Mouse (Mus musculus) liver, embryonic 14.5 days (tissue): ENCODE data around the gene Rnf180. TPM values are rescaled to one million over a fixed set of nuclear protein-coding genes. Genes with fewer than 3 reads are reported as not detected.
A peak's percentile ranks its signal among the peaks of the same experiment; 100 is the strongest.

ENCODE experiments used
- ATAC-seq: fragments of 200-750 bp; cut with Nextera tagmentation; 2 replicates; pipeline ENCODE4 v1.8.0; 2017; ENCODE audit warnings: moderate number of reproducible peaks, mild to moderate bottlenecking, moderate library complexity; ENCODE audit not compliant: insufficient read depth
- DNase-seq, 3 experiments: peaks; one replicate each; pipeline ENCODE4 v3.0.0-alpha.2; 2012 to 2013; ENCODE audit warnings: low read depth in 3 of 3, low spot score in 3 of 3
- H3K27ac ChIP-seq: fragments of 300-500 bp; sonication (generic); 2 replicates; pipeline ENCODE4 v1.5.1; 2014; ENCODE audit warnings: moderate library complexity, mild to moderate bottlenecking, control low read depth, inconsistent platforms
- H3K27me3 ChIP-seq: fragments of 300-500 bp; sonication (generic); 2 replicates; pipeline ENCODE4 v1.6.1; 2014; ENCODE audit warnings: mild to moderate bottlenecking, low read length, moderate library complexity; ENCODE audit not compliant: control insufficient read depth, insufficient read depth
- H3K36me3 ChIP-seq: fragments of 300-500 bp; sonication (generic); replicated peaks from 2 replicates; pipeline ENCODE4 v1.6.1; 2014; ENCODE audit warnings: low read depth; ENCODE audit not compliant: control insufficient read depth, insufficient read depth
- H3K4me1 ChIP-seq, 2 experiments: fragments of 200-500 bp in 1 of 2; fragments of 300-500 bp in 1 of 2; sonication (generic) in 1 of 2; replicated peaks; 2 replicates each; pipeline ENCODE4 v1.6.1; 2012 to 2014; ENCODE audit warnings: antibody characterized with exemption in 1 of 2, inconsistent platforms in 1 of 2, low read length in 1 of 2; ENCODE audit not compliant: control insufficient read depth in 2 of 2, insufficient read depth in 2 of 2
- H3K4me2 ChIP-seq: fragments of 300-500 bp; sonication (generic); 2 replicates; pipeline ENCODE4 v1.6.1; 2014; ENCODE audit warnings: low read depth, mild to moderate bottlenecking, control low read depth, moderate library complexity
- H3K4me3 ChIP-seq, 2 experiments: fragments of 200-500 bp in 1 of 2; fragments of 300-500 bp in 1 of 2; sonication (generic) in 1 of 2; 2 replicates each; pipeline ENCODE4 v1.5.1; 2012 to 2014; ENCODE audit warnings: low read depth in 2 of 2, low read length in 2 of 2, mild to moderate bottlenecking in 2 of 2, control low read depth in 1 of 2, inconsistent platforms in 1 of 2, moderate library complexity in 1 of 2; ENCODE audit not compliant: insufficient read depth in 1 of 2
- H3K9ac ChIP-seq: fragments of 300-500 bp; sonication (generic); replicated peaks from 2 replicates; pipeline ENCODE4 v1.6.1; 2014; ENCODE audit warnings: mild to moderate bottlenecking, control low read depth, moderate library complexity
- H3K9me3 ChIP-seq: fragments of 300-500 bp; sonication (generic); 2 replicates; pipeline ENCODE4 v1.6.1; 2016; ENCODE audit warnings: low read length, mixed read lengths; ENCODE audit not compliant: control insufficient read depth
- CTCF ChIP-seq: IDR thresholded peaks from 2 replicates; pipeline ENCODE4 v1.5.1; 2016; ENCODE audit warnings: antibody characterized with exemption, low read depth, control low read depth
- EP300 ChIP-seq: IDR thresholded peaks from 2 replicates; pipeline ENCODE4 v1.6.1; 2016; ENCODE audit warnings: antibody characterized with exemption, low read depth
- WGBS: fragments of 180-500 bp; shearing (Covaris S2); extraction: QIAGEN DNeasy Blood & Tissue Kit; methylation state at CpG from one replicate; pipeline ENCODE4 v1.1.7; 2014; ENCODE audit not compliant: insufficient replicate concordance; 5-methylcytosine and 5-hydroxymethylcytosine counted together
- polyA plus RNA-seq, 2 experiments: library from polyadenylated mRNA; depleted of rRNA in 1 of 2; stranded (reverse) in 1 of 2; unstranded in 1 of 2; fragments of >200 nt; fragmentation: Nextera tagmentation in 1 of 2; extraction: Ambion mirVana in 1 of 2; gene quantifications; 2 replicates each; pipeline versions ENCODE4 v1.2.1 to v1.2.3; 2012 to 2014

Rnf180 gene
- polyA plus RNA-seq (2012; rRNA removed): 0.22 and 0.35 TPM in 2 replicates
- polyA plus RNA-seq (2014; fragmentation: Nextera tagmentation; extraction: Ambion mirVana): 0.39 and 0.76 TPM in 2 replicates

- WGBS: 37% methylated on average over 11 of the region's 11 CpGs
- Histone ChIP-seq H3K9ac (no peak within 1 kb of the TSS), H3K4me3 (peak within 1 kb of the TSS; percentile 33 to 60), H3K4me2 (peak within 1 kb of the TSS; percentile 67), H3K36me3 (no peaks in the 10 kb centered on the region), H3K27me3 (peaks cover 14% of the 10 kb centered on the region), H3K27ac (no peak within 1 kb of the TSS), H3K4me1 (peaks cover 0 to 2% of the 10 kb centered on the region in 2 experiments; a peak in 1 of 4 replicates), H3K9me3 (no peaks in the 10 kb centered on the region)
- no peak for ATAC-seq
- DNase-seq: no peak
- TF ChIP-seq CTCF (no peak), EP300 (no peak)
These were observed at the start of gene Rnf180 for GRCm38 (mm10) chr13:105294715-105295114. Gene Rnf180, minus strand, starts transcription at chr13:105294815.

- Histone ChIP-seq H3K4me2 (no peak overlapping the region), H3K27ac (no peak overlapping the region), H3K27me3 (no peaks in the 10 kb centered on the region), H3K9ac (no peak overlapping the region), H3K36me3 (no peaks in the 10 kb centered on the region), H3K4me1 (no peaks in the 10 kb centered on the region), H3K4me3 (no peak overlapping the region), H3K9me3 (no peaks in the 10 kb centered on the region)
- DNase-seq: no peak
- WGBS: 52% methylated on average over 5 of the region's 5 CpGs
- no peak for ATAC-seq
- TF ChIP-seq CTCF: no peak
- no peak for TF ChIP-seq EP300
These were observed 36.8 kb upstream of the Rnf180 start for GRCm38 (mm10) chr13:105331199-105331968.

- no peak overlapping the region for H3K4me3 ChIP-seq
- TF ChIP-seq EP300 (no peak), CTCF (no peak)
- H3K4me1 ChIP-seq: no peaks in the 10 kb centered on the region
- no peak overlapping the region for H3K27ac ChIP-seq
- no peaks in the 10 kb centered on the region for H3K36me3 ChIP-seq
- no peaks in the 10 kb centered on the region for H3K27me3 ChIP-seq
- no peak overlapping the region for H3K9ac ChIP-seq
- no peak for DNase-seq
- H3K9me3 ChIP-seq: no peaks in the 10 kb centered on the region
- 23% methylated on average over 1 of the region's 1 CpGs for WGBS
- no peak overlapping the region for H3K4me2 ChIP-seq
- ATAC-seq: no peak
These were observed 32.3 kb upstream of the Rnf180 start for GRCm38 (mm10) chr13:105326946-105327345.

- ATAC-seq (no peak), DNase-seq (no peak)
- Histone ChIP-seq H3K9me3 (no peaks in the 10 kb centered on the region), H3K4me1 (peaks cover 0 to 3% of the 10 kb centered on the region in 2 experiments; a peak in 2 of 4 replicates), H3K36me3 (no peaks in the 10 kb centered on the region), H3K27me3 (no peaks in the 10 kb centered on the region), H3K4me3 (no peak overlapping the region), H3K27ac (no peak overlapping the region), H3K9ac (no peak overlapping the region), H3K4me2 (no peak overlapping the region)
- 59% methylated on average over 1 of the region's 1 CpGs for WGBS
- TF ChIP-seq EP300: no peak
- TF ChIP-seq CTCF: no peak
These were observed 22.3 kb upstream of the Rnf180 start for GRCm38 (mm10) chr13:105316926-105317325.

GRCm38 (mm10) chr13:105316009-105316408, 21.4 kb upstream of the Rnf180 start:
- no peak for ATAC-seq
- H3K36me3 ChIP-seq: no peaks in the 10 kb centered on the region
- H3K9ac ChIP-seq: no peak overlapping the region
- TF ChIP-seq EP300 (no peak), CTCF (no peak)
- WGBS: 38% methylated on average over 6 of the region's 6 CpGs
- H3K4me3 ChIP-seq: no peak overlapping the region
- H3K27me3 ChIP-seq: no peaks in the 10 kb centered on the region
- H3K27ac ChIP-seq: no peak overlapping the region
- H3K4me2 ChIP-seq: no peak overlapping the region
- no peaks in the 10 kb centered on the region for H3K9me3 ChIP-seq
- no peak for DNase-seq
- H3K4me1 ChIP-seq: peaks cover 0 to 3% of the 10 kb centered on the region in 2 experiments; a peak in 2 of 4 replicates
